Mouse (Mus musculus): ENCODE results near the gene Gp2. TPM values are rescaled to one million over a fixed set of nuclear protein-coding genes. Genes with fewer than 3 reads are reported as not detected.

Gene Gp2
- polyA plus RNA-seq, 1 experiment, result not detected

- Histone ChIP-seq H3K4me3 (ENCODE audit: insufficient read depth, low read depth, low read length) (no peak overlapping the region), H3K27ac (ENCODE audit: insufficient read depth, low read depth, low read length) (no peak overlapping the region), H3K4me1 (ENCODE audit: control insufficient read depth, insufficient read depth, low read length) (no peaks in the 10 kb centered on the region)
- TF ChIP-seq CTCF (IDR thresholded peaks at IDR 0.05; ENCODE audit: insufficient read depth, low read depth, low read length) (no peak), POLR2A (IDR thresholded peaks at IDR 0.05; ENCODE audit: insufficient read depth, low read depth, low read length) (no peak)
- 9% methylated on average over 6 of the region's 6 CpGs for WGBS
Observed at GRCm38 (mm10) chr7:119427180-119427616, 31.9 kb downstream of the Gp2 start.

- TF ChIP-seq POLR2A (IDR thresholded peaks at IDR 0.05; ENCODE audit: insufficient read depth, low read depth, low read length) (no peak), CTCF (IDR thresholded peaks at IDR 0.05; ENCODE audit: insufficient read depth, low read depth, low read length) (no peak)
- Histone ChIP-seq H3K4me1 (ENCODE audit: control insufficient read depth, insufficient read depth, low read length) (peaks cover 3% of the 10 kb centered on the region; the same call in 1 of the 2 replicates), H3K27ac (ENCODE audit: insufficient read depth, low read depth, low read length) (no peak overlapping the region), H3K4me3 (ENCODE audit: insufficient read depth, low read depth, low read length) (no peak overlapping the region)
- WGBS, result 8% methylated on average over 2 of the region's 2 CpGs
Observed at GRCm38 (mm10) chr7:119420730-119421129, 38.4 kb downstream of the Gp2 start.

- TF ChIP-seq CTCF (IDR thresholded peaks at IDR 0.05; ENCODE audit: insufficient read depth, low read depth, low read length) (no peak), POLR2A (IDR thresholded peaks at IDR 0.05; ENCODE audit: insufficient read depth, low read depth, low read length) (no peak)
- WGBS, result 44% methylated on average over 1 of the region's 1 CpGs
- H3K4me1 ChIP-seq (ENCODE audit: control insufficient read depth, insufficient read depth, low read length), result peaks cover 3% of the 10 kb centered on the region; the same call in 1 of the 2 replicates
- H3K4me3 ChIP-seq (ENCODE audit: insufficient read depth, low read depth, low read length), result no peak overlapping the region
- H3K27ac ChIP-seq (ENCODE audit: insufficient read depth, low read depth, low read length), result no peak overlapping the region
Observed at GRCm38 (mm10) chr7:119418523-119418922, 40.6 kb downstream of the Gp2 start.

- TF ChIP-seq POLR2A (IDR thresholded peaks at IDR 0.05; ENCODE audit: insufficient read depth, low read depth, low read length), result no peak
- no peak for TF ChIP-seq CTCF (IDR thresholded peaks at IDR 0.05; ENCODE audit: insufficient read depth, low read depth, low read length)
- 88% methylated on average over 13 of the region's 13 CpGs for WGBS
- Histone ChIP-seq H3K27ac (ENCODE audit: insufficient read depth, low read depth, low read length) (no peak overlapping the region), H3K4me3 (ENCODE audit: insufficient read depth, low read depth, low read length) (no peak overlapping the region), H3K4me1 (ENCODE audit: control insufficient read depth, insufficient read depth, low read length) (no peaks in the 10 kb centered on the region)
Observed at GRCm38 (mm10) chr7:119394050-119394732, 64.9 kb downstream of the Gp2 start.

Other genes starting within 250 kb of the Gp2 start
- not detected in 2 replicates for gene Umod, start 20.0 kb upstream of the Gp2 start, polyA plus RNA-seq (2012; ENCODE audit: insufficient read depth, insufficient read length, low replicate concordance, missing spikeins)
- gene Acsm5, start 60.2 kb upstream of the Gp2 start, polyA plus RNA-seq (2012; ENCODE audit: insufficient read depth, insufficient read length, low replicate concordance, missing spikeins), result not detected in 2 replicates
- gene Pdilt, start 64.2 kb upstream of the Gp2 start, polyA plus RNA-seq (2012; ENCODE audit: insufficient read depth, insufficient read length, low replicate concordance, missing spikeins), result not detected in 2 replicates
- not detected in 2 replicates for gene Acsm2, start 95.1 kb upstream of the Gp2 start, polyA plus RNA-seq (2012; ENCODE audit: insufficient read depth, insufficient read length, low replicate concordance, missing spikeins)
- gene Acsm1, start 147.7 kb upstream of the Gp2 start, polyA plus RNA-seq (2012; ENCODE audit: insufficient read depth, insufficient read length, low replicate concordance, missing spikeins), result not detected in 2 replicates
- gene Acsm4, start 230.7 kb upstream of the Gp2 start, polyA plus RNA-seq (2012; ENCODE audit: insufficient read depth, insufficient read length, low replicate concordance, missing spikeins), result not detected in 2 replicates

Measured in olfactory bulb, adult 2 months (tissue).